Mouse (Mus musculus) forebrain, embryonic 10.5 days (tissue): ENCODE measurements around the gene Rasgef1b. TPM values are rescaled to one million over a fixed set of nuclear protein-coding genes. Genes with fewer than 3 reads are reported as not detected.

Experiments used
- DNase-seq: peaks from one replicate; pipeline ENCODE4 v3.0.0-alpha.2; 2017; ENCODE audit warnings: low spot score; ENCODE audit errors: extremely low spot score
- H3K27ac ChIP-seq: fragments of 300-500 bp; sonication (generic); 2 replicates; pipeline ENCODE4 v1.5.1; 2016; ENCODE audit warnings: mild to moderate bottlenecking
- H3K27me3 ChIP-seq: fragments of 300-500 bp; sonication (generic); 2 replicates; pipeline ENCODE4 v1.6.1; 2016; ENCODE audit warnings: mild to moderate bottlenecking; ENCODE audit not compliant: poor library complexity, severe bottlenecking
- H3K36me3 ChIP-seq: fragments of 300-500 bp; sonication (generic); replicated peaks from 2 replicates; pipeline ENCODE4 v1.6.1; 2016; ENCODE audit warnings: mild to moderate bottlenecking, moderate library complexity
- H3K4me1 ChIP-seq: fragments of 300-500 bp; sonication (generic); 2 replicates; pipeline ENCODE4 v1.6.1; 2016
- H3K4me3 ChIP-seq: fragments of 300-500 bp; sonication (generic); 2 replicates; pipeline ENCODE4 v1.5.1; 2016; ENCODE audit warnings: mild to moderate bottlenecking, moderate library complexity
- H3K9me3 ChIP-seq: fragments of 300-500 bp; sonication (generic); 2 replicates; pipeline ENCODE4 v1.6.1; 2016; ENCODE audit warnings: mild to moderate bottlenecking, moderate library complexity
- WGBS: fragments of 180-500 bp; shearing (Covaris S2); methylation state at CpG from one replicate; pipeline ENCODE4 v1.1.7; 2016; 5-methylcytosine and 5-hydroxymethylcytosine counted together
- polyA plus RNA-seq: library from polyadenylated mRNA; unstranded; fragments of >200 nt; fragmentation: Nextera tagmentation; extraction: Ambion mirVana; gene quantifications from 2 replicates; pipeline ENCODE4 v1.2.1, GENCODE M21; 2016

Rasgef1b gene
- polyA plus RNA-seq, 1 experiment from 2014 or later: 9.5 TPM

GRCm38 (mm10) chr5:99286575-99286974 lies 442.3 kb downstream of the Rasgef1b start:
- Histone ChIP-seq H3K9me3 (no peaks in the 10 kb centered on the region), H3K36me3 (no peaks in the 10 kb centered on the region), H3K27me3 (no peaks in the 10 kb centered on the region), H3K4me3 (no peak overlapping the region), H3K27ac (no peak overlapping the region), H3K4me1 (no peaks in the 10 kb centered on the region)
- no peak for DNase-seq
- WGBS: 92% methylated on average over 6 of the region's 6 CpGs

- no peak overlapping the region for H3K4me3 ChIP-seq
- 89% methylated on average over 6 of the region's 6 CpGs for WGBS
- H3K27ac ChIP-seq: no peak overlapping the region
- H3K36me3 ChIP-seq: no peaks in the 10 kb centered on the region
- H3K27me3 ChIP-seq: no peaks in the 10 kb centered on the region
- no peaks in the 10 kb centered on the region for H3K9me3 ChIP-seq
- no peak for DNase-seq
- H3K4me1 ChIP-seq: no peaks in the 10 kb centered on the region
Observed at GRCm38 (mm10) chr5:99286024-99286423, 442.8 kb downstream of the Rasgef1b start.

- H3K9me3 ChIP-seq: no peaks in the 10 kb centered on the region
- H3K4me3 ChIP-seq: no peak overlapping the region
- H3K4me1 ChIP-seq: peaks cover 4% of the 10 kb centered on the region; the same call in 1 of the 2 replicates
- DNase-seq: no peak
- no peaks in the 10 kb centered on the region for H3K36me3 ChIP-seq
- H3K27ac ChIP-seq: no peak overlapping the region
- H3K27me3 ChIP-seq: no peaks in the 10 kb centered on the region
- 95% methylated on average over 7 of the region's 7 CpGs for WGBS
Observed at GRCm38 (mm10) chr5:99284369-99284768, 444.5 kb downstream of the Rasgef1b start.

GRCm38 (mm10) chr5:99283636-99284035 lies 445.2 kb downstream of the Rasgef1b start:
- Histone ChIP-seq H3K4me3 (no peak overlapping the region), H3K9me3 (no peaks in the 10 kb centered on the region), H3K4me1 (peaks cover 9% of the 10 kb centered on the region; the same call in 1 of the 2 replicates), H3K27ac (no peak overlapping the region), H3K27me3 (no peaks in the 10 kb centered on the region), H3K36me3 (no peaks in the 10 kb centered on the region)
- 83% methylated on average over 3 of the region's 3 CpGs for WGBS
- DNase-seq: no peak

GRCm38 (mm10) chr5:99280536-99280935 lies 448.3 kb downstream of the Rasgef1b start:
- H3K4me1 ChIP-seq: peaks cover 9% of the 10 kb centered on the region; the same call in 1 of the 2 replicates
- H3K27ac ChIP-seq: no peak overlapping the region
- no peak for DNase-seq
- no peaks in the 10 kb centered on the region for H3K9me3 ChIP-seq
- H3K27me3 ChIP-seq: no peaks in the 10 kb centered on the region
- H3K36me3 ChIP-seq: no peaks in the 10 kb centered on the region
- H3K4me3 ChIP-seq: no peak overlapping the region
- 92% methylated on average over 5 of the region's 5 CpGs for WGBS

- no peak overlapping the region for H3K27ac ChIP-seq
- WGBS: 80% methylated on average over 9 of the region's 9 CpGs
- no peak overlapping the region for H3K4me3 ChIP-seq
- H3K27me3 ChIP-seq: no peaks in the 10 kb centered on the region
- H3K36me3 ChIP-seq: no peaks in the 10 kb centered on the region
- no peak for DNase-seq
- no peaks in the 10 kb centered on the region for H3K9me3 ChIP-seq
- H3K4me1 ChIP-seq: peaks cover 18% of the 10 kb centered on the region
Observed at GRCm38 (mm10) chr5:99279016-99279757, 449.7 kb downstream of the Rasgef1b start.

- Histone ChIP-seq H3K27ac (no peak overlapping the region), H3K36me3 (no peaks in the 10 kb centered on the region), H3K4me1 (peaks cover 26% of the 10 kb centered on the region), H3K27me3 (no peaks in the 10 kb centered on the region), H3K4me3 (no peak overlapping the region), H3K9me3 (no peaks in the 10 kb centered on the region)
- DNase-seq: no peak
- 94% methylated on average over 8 of the region's 8 CpGs for WGBS
Observed at GRCm38 (mm10) chr5:99278364-99278763, 450.5 kb downstream of the Rasgef1b start.

GRCm38 (mm10) chr5:99277536-99277935 lies 451.3 kb downstream of the Rasgef1b start:
- no peak overlapping the region for H3K4me3 ChIP-seq
- 92% methylated on average over 9 of the region's 9 CpGs for WGBS

GRCm38 (mm10) chr5:99274119-99274563 lies 454.7 kb downstream of the Rasgef1b start:
- no peaks in the 10 kb centered on the region for H3K36me3 ChIP-seq
- no peak overlapping the region for H3K27ac ChIP-seq
- WGBS: 72% methylated on average over 12 of the region's 12 CpGs
- H3K4me1 ChIP-seq: peaks cover 22% of the 10 kb centered on the region
- H3K4me3 ChIP-seq: no peak overlapping the region
- DNase-seq: no peak
- no peaks in the 10 kb centered on the region for H3K27me3 ChIP-seq
- no peaks in the 10 kb centered on the region for H3K9me3 ChIP-seq

More at GRCm38 (mm10) chr5:99277536-99277935, 451.3 kb downstream of the Rasgef1b start:
- Histone ChIP-seq H3K9me3 (no peaks in the 10 kb centered on the region), H3K4me1 (peaks cover 28% of the 10 kb centered on the region), H3K36me3 (no peaks in the 10 kb centered on the region), H3K27me3 (no peaks in the 10 kb centered on the region), H3K27ac (no peak overlapping the region)
- no peak for DNase-seq

- WGBS: 86% methylated on average over 1 of the region's 1 CpGs
- H3K9me3 ChIP-seq: no peaks in the 10 kb centered on the region
Observed at GRCm38 (mm10) chr5:99271531-99271930, 457.3 kb downstream of the Rasgef1b start.

GRCm38 (mm10) chr5:99269131-99269530 lies 459.7 kb downstream of the Rasgef1b start:
- no peaks in the 10 kb centered on the region for H3K9me3 ChIP-seq
- H3K27me3 ChIP-seq: no peaks in the 10 kb centered on the region
- peaks cover 9% of the 10 kb centered on the region for H3K4me1 ChIP-seq
- no peak overlapping the region for H3K4me3 ChIP-seq
- WGBS: 93% methylated on average over 2 of the region's 2 CpGs
- H3K36me3 ChIP-seq: no peaks in the 10 kb centered on the region
- DNase-seq: no peak
- H3K27ac ChIP-seq: no peak overlapping the region

More at GRCm38 (mm10) chr5:99271531-99271930, 457.3 kb downstream of the Rasgef1b start:
- no peak for DNase-seq
- Histone ChIP-seq H3K27me3 (no peaks in the 10 kb centered on the region), H3K4me3 (no peak overlapping the region), H3K27ac (no peak overlapping the region), H3K36me3 (no peaks in the 10 kb centered on the region), H3K4me1 (peaks cover 19% of the 10 kb centered on the region)

- no peak overlapping the region for H3K4me3 ChIP-seq
- H3K36me3 ChIP-seq: no peaks in the 10 kb centered on the region
- H3K27ac ChIP-seq: no peak overlapping the region
- no peaks in the 10 kb centered on the region for H3K4me1 ChIP-seq
- DNase-seq: no peak
- WGBS: 93% methylated on average over 5 of the region's 5 CpGs
- no peaks in the 10 kb centered on the region for H3K27me3 ChIP-seq
- no peaks in the 10 kb centered on the region for H3K9me3 ChIP-seq
Observed at GRCm38 (mm10) chr5:99267338-99267737, 461.5 kb downstream of the Rasgef1b start.

- 87% methylated on average over 8 of the region's 8 CpGs for WGBS
- Histone ChIP-seq H3K27ac (no peak overlapping the region), H3K9me3 (no peaks in the 10 kb centered on the region)
Observed at GRCm38 (mm10) chr5:99266301-99266700, 462.6 kb downstream of the Rasgef1b start.

More at GRCm38 (mm10) chr5:99266301-99266700, 462.6 kb downstream of the Rasgef1b start:
- Histone ChIP-seq H3K4me3 (no peak overlapping the region), H3K4me1 (no peaks in the 10 kb centered on the region), H3K27me3 (no peaks in the 10 kb centered on the region), H3K36me3 (no peaks in the 10 kb centered on the region)
- DNase-seq: no peak
